Mouse (Mus musculus): Measurements from ENCODE around the gene Zfp341. TPM values are rescaled to one million over a fixed set of nuclear protein-coding genes. Genes with fewer than 3 reads are reported as not detected.

Zfp341 gene
- polyA plus RNA-seq, 1 experiment from 2014 or later, result 1.2 TPM

- Histone ChIP-seq H3K9me3 (ENCODE audit: control insufficient read depth, low read length) (no peaks in the 10 kb centered on the region), H3K36me3 (ENCODE audit: control insufficient read depth, insufficient read depth, low read length) (peaks cover 29% of the 10 kb centered on the region), H3K4me3 (ENCODE audit: low read depth, low read length) (no peak overlapping the region), H3K4me1 (ENCODE audit: control insufficient read depth, insufficient read depth, low read length) (peaks cover 16% of the 10 kb centered on the region), H3K27me3 (replicated peaks; ENCODE audit: control insufficient read depth, insufficient read depth, low read length) (no peaks in the 10 kb centered on the region), H3K4me2 (ENCODE audit: low read depth, low read length) (peak overlapping the region; percentile 78), H3K9ac (ENCODE audit: low read depth, low read length) (peak overlapping the region; percentile 3; the same call in 1 of the 2 replicates), H3K27ac (replicated peaks; ENCODE audit: low read depth, low read length) (no peak overlapping the region)
- ATAC-seq (ENCODE audit: low read depth) (no peak), DNase-seq (ENCODE audit: low spot score) (no peak)
- WGBS, result 88% methylated on average over 4 of the region's 5 CpGs
These were observed 46.5 kb downstream of the Zfp341 start for GRCm38 (mm10) chr2:154659531-154660074.

GRCm38 (mm10) chr2:154668680-154669079 is 55.6 kb downstream of the Zfp341 start:
- no peak overlapping the region for H3K4me2 ChIP-seq (ENCODE audit: low read depth, low read length)
- H3K4me1 ChIP-seq (ENCODE audit: control insufficient read depth, insufficient read depth, low read length), result peaks cover 4% of the 10 kb centered on the region; the same call in 1 of the 2 replicates
- 60% methylated on average over 7 of the region's 7 CpGs for WGBS
- no peak overlapping the region for H3K27ac ChIP-seq (replicated peaks; ENCODE audit: low read depth, low read length)
- no peak for DNase-seq (ENCODE audit: low spot score)
- H3K27me3 ChIP-seq (replicated peaks; ENCODE audit: control insufficient read depth, insufficient read depth, low read length), result no peaks in the 10 kb centered on the region
- H3K4me3 ChIP-seq (ENCODE audit: low read depth, low read length), result no peak overlapping the region
- 0 out of 2 replicates have a peak, but pooled peaks cover 11% of the 10 kb centered on the region for H3K36me3 ChIP-seq (ENCODE audit: control insufficient read depth, insufficient read depth, low read length)
- no peak for ATAC-seq (ENCODE audit: low read depth)
- no peak overlapping the region for H3K9ac ChIP-seq (ENCODE audit: low read depth, low read length)
- H3K9me3 ChIP-seq (ENCODE audit: control insufficient read depth, low read length), result no peaks in the 10 kb centered on the region

GRCm38 (mm10) chr2:154670106-154670505 is 57.0 kb downstream of the Zfp341 start:
- no peak overlapping the region for H3K4me2 ChIP-seq (ENCODE audit: low read depth, low read length)
- H3K4me1 ChIP-seq (ENCODE audit: control insufficient read depth, insufficient read depth, low read length), result peaks cover 16% of the 10 kb centered on the region
- H3K9ac ChIP-seq (ENCODE audit: low read depth, low read length), result no peak overlapping the region
- no peak for DNase-seq (ENCODE audit: low spot score)
- WGBS, result 68% methylated on average over 4 of the region's 4 CpGs
- H3K36me3 ChIP-seq (ENCODE audit: control insufficient read depth, insufficient read depth, low read length), result 0 out of 2 replicates have a peak, but pooled peaks cover 2% of the 10 kb centered on the region
- H3K9me3 ChIP-seq (ENCODE audit: control insufficient read depth, low read length), result no peaks in the 10 kb centered on the region
- ATAC-seq (ENCODE audit: low read depth), result no peak
- H3K27ac ChIP-seq (replicated peaks; ENCODE audit: low read depth, low read length), result no peak overlapping the region
- H3K27me3 ChIP-seq (replicated peaks; ENCODE audit: control insufficient read depth, insufficient read depth, low read length), result no peaks in the 10 kb centered on the region
- H3K4me3 ChIP-seq (ENCODE audit: low read depth, low read length), result no peak overlapping the region

- H3K9ac ChIP-seq (ENCODE audit: low read depth, low read length), result no peak overlapping the region
- no peak for ATAC-seq (ENCODE audit: low read depth)
- no peak overlapping the region for H3K4me2 ChIP-seq (ENCODE audit: low read depth, low read length)
- H3K36me3 ChIP-seq (ENCODE audit: control insufficient read depth, insufficient read depth, low read length), result no peaks in the 10 kb centered on the region
- no peak for DNase-seq (ENCODE audit: low spot score)
- 78% methylated on average over 4 of the region's 4 CpGs for WGBS
- no peak overlapping the region for H3K27ac ChIP-seq (replicated peaks; ENCODE audit: low read depth, low read length)
- no peaks in the 10 kb centered on the region for H3K9me3 ChIP-seq (ENCODE audit: control insufficient read depth, low read length)
- H3K4me1 ChIP-seq (ENCODE audit: control insufficient read depth, insufficient read depth, low read length), result peaks cover 16% of the 10 kb centered on the region
- no peak overlapping the region for H3K4me3 ChIP-seq (ENCODE audit: low read depth, low read length)
- no peaks in the 10 kb centered on the region for H3K27me3 ChIP-seq (replicated peaks; ENCODE audit: control insufficient read depth, insufficient read depth, low read length)
These were observed 57.6 kb downstream of the Zfp341 start for GRCm38 (mm10) chr2:154670741-154671140.

GRCm38 (mm10) chr2:154674008-154674407 is 60.9 kb downstream of the Zfp341 start:
- H3K9ac ChIP-seq (ENCODE audit: low read depth, low read length), result no peak overlapping the region
- 40% methylated on average over 4 of the region's 4 CpGs for WGBS
- no peak overlapping the region for H3K4me2 ChIP-seq (ENCODE audit: low read depth, low read length)
- H3K27me3 ChIP-seq (replicated peaks; ENCODE audit: control insufficient read depth, insufficient read depth, low read length), result no peaks in the 10 kb centered on the region
- ATAC-seq (ENCODE audit: low read depth), result peak; percentile 19; the same call in 1 of the 2 replicates
- no peak overlapping the region for H3K4me3 ChIP-seq (ENCODE audit: low read depth, low read length)
- peak overlapping the region; percentile 77 for H3K27ac ChIP-seq (replicated peaks; ENCODE audit: low read depth, low read length)
- H3K4me1 ChIP-seq (ENCODE audit: control insufficient read depth, insufficient read depth, low read length), result peaks cover 35% of the 10 kb centered on the region
- no peaks in the 10 kb centered on the region for H3K36me3 ChIP-seq (ENCODE audit: control insufficient read depth, insufficient read depth, low read length)
- H3K9me3 ChIP-seq (ENCODE audit: control insufficient read depth, low read length), result no peaks in the 10 kb centered on the region
- DNase-seq (ENCODE audit: low spot score), result peak; percentile 73

- WGBS, result 64% methylated on average over 19 of the region's 19 CpGs
- peaks cover 35% of the 10 kb centered on the region for H3K4me1 ChIP-seq (ENCODE audit: control insufficient read depth, insufficient read depth, low read length)
- ATAC-seq (ENCODE audit: low read depth) (peak; percentile 65; the same call in 1 of the 2 replicates), DNase-seq (ENCODE audit: low spot score) (peak; percentile 72)
- H3K9ac ChIP-seq (ENCODE audit: low read depth, low read length), result peak overlapping the region; percentile 28; the same call in 1 of the 2 replicates
- H3K4me3 ChIP-seq (ENCODE audit: low read depth, low read length), result peak overlapping the region; percentile 5; the same call in 1 of the 2 replicates
- H3K9me3 ChIP-seq (ENCODE audit: control insufficient read depth, low read length), result no peaks in the 10 kb centered on the region
- H3K27me3 ChIP-seq (replicated peaks; ENCODE audit: control insufficient read depth, insufficient read depth, low read length), result no peaks in the 10 kb centered on the region
- H3K36me3 ChIP-seq (ENCODE audit: control insufficient read depth, insufficient read depth, low read length), result no peaks in the 10 kb centered on the region
- peak overlapping the region; percentile 94 for H3K27ac ChIP-seq (replicated peaks; ENCODE audit: low read depth, low read length)
- H3K4me2 ChIP-seq (ENCODE audit: low read depth, low read length), result peak overlapping the region; percentile 46
These were observed 63.8 kb downstream of the Zfp341 start for GRCm38 (mm10) chr2:154676653-154677609.

- 13% methylated on average over 10 of the region's 10 CpGs for WGBS
- Histone ChIP-seq H3K4me3 (ENCODE audit: low read depth, low read length) (peak overlapping the region; percentile 5; the same call in 1 of the 2 replicates), H3K9ac (ENCODE audit: low read depth, low read length) (peak overlapping the region; percentile 28), H3K4me1 (ENCODE audit: control insufficient read depth, insufficient read depth, low read length) (peaks cover 37% of the 10 kb centered on the region), H3K27me3 (replicated peaks; ENCODE audit: control insufficient read depth, insufficient read depth, low read length) (no peaks in the 10 kb centered on the region), H3K27ac (replicated peaks; ENCODE audit: low read depth, low read length) (peak overlapping the region; percentile 94), H3K9me3 (ENCODE audit: control insufficient read depth, low read length) (no peaks in the 10 kb centered on the region), H3K36me3 (ENCODE audit: control insufficient read depth, insufficient read depth, low read length) (no peaks in the 10 kb centered on the region), H3K4me2 (ENCODE audit: low read depth, low read length) (peak overlapping the region; percentile 46)
- DNase-seq (ENCODE audit: low spot score) (peak; percentile 97), ATAC-seq (ENCODE audit: low read depth) (peak; percentile 72)
These were observed 64.6 kb downstream of the Zfp341 start for GRCm38 (mm10) chr2:154677651-154678139.

- 88% methylated on average over 3 of the region's 3 CpGs for WGBS
- no peak overlapping the region for H3K27ac ChIP-seq (replicated peaks; ENCODE audit: low read depth, low read length)
- no peak overlapping the region for H3K4me3 ChIP-seq (ENCODE audit: low read depth, low read length)
- ATAC-seq (ENCODE audit: low read depth) (no peak), DNase-seq (ENCODE audit: low spot score) (no peak)
- no peak overlapping the region for H3K4me2 ChIP-seq (ENCODE audit: low read depth, low read length)
- H3K9me3 ChIP-seq (ENCODE audit: control insufficient read depth, low read length), result no peaks in the 10 kb centered on the region
- H3K9ac ChIP-seq (ENCODE audit: low read depth, low read length), result no peak overlapping the region
- H3K4me1 ChIP-seq (ENCODE audit: control insufficient read depth, insufficient read depth, low read length), result peaks cover 32% of the 10 kb centered on the region
- no peaks in the 10 kb centered on the region; the same call in 1 of the 2 replicates for H3K36me3 ChIP-seq (ENCODE audit: control insufficient read depth, insufficient read depth, low read length)
- H3K27me3 ChIP-seq (replicated peaks; ENCODE audit: control insufficient read depth, insufficient read depth, low read length), result no peaks in the 10 kb centered on the region
These were observed 65.9 kb downstream of the Zfp341 start for GRCm38 (mm10) chr2:154678995-154679394.
